Mouse (Mus musculus) lung, postnatal 0 days (tissue): ENCODE results near the gene Ccdc24.

Experiments
- CTCF ChIP-seq: IDR thresholded peaks from 2 replicates; pipeline ENCODE4 v1.5.1; 2016; ENCODE audit warnings: antibody characterized with exemption, mild to moderate bottlenecking
- EP300 ChIP-seq: IDR thresholded peaks from 2 replicates; pipeline ENCODE4 v1.6.1; 2016; ENCODE audit warnings: antibody characterized with exemption, mild to moderate bottlenecking, control low read depth

DNA sequence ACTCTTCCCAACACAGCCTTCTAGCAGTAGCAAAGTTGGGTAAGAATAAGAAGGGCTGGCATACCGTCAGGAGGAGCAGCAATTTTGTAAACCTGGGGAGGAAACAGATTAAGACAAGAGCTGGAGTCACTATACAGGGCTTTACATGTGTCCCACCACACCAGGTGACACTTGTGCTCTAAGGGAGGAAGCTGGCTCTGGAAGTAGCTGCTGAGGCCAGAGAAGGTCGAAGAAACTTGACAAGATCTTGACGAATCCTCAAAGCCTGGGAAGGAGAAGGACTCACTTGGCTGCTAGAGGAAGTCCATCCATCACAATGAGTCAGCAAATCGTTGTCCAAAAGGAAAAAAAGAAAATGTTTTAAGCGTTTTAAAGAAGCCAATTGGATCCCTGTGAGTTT, 44.0 kb upstream of the Ccdc24 start:
- no peak for TF ChIP-seq CTCF
- TF ChIP-seq EP300 = no peak
